Mouse (Mus musculus): ENCODE results near the gene Tmem138. TPM values are rescaled to one million over a fixed set of nuclear protein-coding genes. Genes with fewer than 3 reads are reported as not detected.

The Tmem138 gene
- total RNA-seq, 2 experiments from 2014 or later, result 12.6 to 13.9 TPM

Other genes starting within 250 kb of the Tmem138 start
- gene Syt7, start 188.3 kb downstream of the Tmem138 start, total RNA-seq (2021), result 100 to 1,000 TPM; 258 to 328 TPM
- 10 to 100 TPM; 76.2 to 78.9 TPM for gene Lrrc10b, start 119.9 kb downstream of the Tmem138 start, total RNA-seq (2021)
- 1 to 10 TPM; 1.7 to 3.4 TPM for gene Ppp1r32, start 94.4 kb downstream of the Tmem138 start, total RNA-seq (2021)
- gene Cpsf7, start 52.1 kb downstream of the Tmem138 start, total RNA-seq (2021), result 10 to 100 TPM; 65.9 to 72.2 TPM
- gene Sdhaf2, start 51.2 kb downstream of the Tmem138 start, total RNA-seq (2021), result 10 to 100 TPM; 52.4 to 60.0 TPM
- gene Tmem216, start 21.1 kb downstream of the Tmem138 start, total RNA-seq (2021), result 10 to 100 TPM; 11.1 to 11.2 TPM
- 10 to 100 TPM; 10.9 to 13.1 TPM for gene Cyb561a3, start 190 bp downstream of the Tmem138 start, total RNA-seq (2021)
- gene Ddb1, start 28.0 kb upstream of the Tmem138 start, total RNA-seq (2021), result 100 to 1,000 TPM; 196 to 211 TPM
- 10 to 100 TPM; 18.5 to 21.8 TPM for gene Tkfc, start 28.3 kb upstream of the Tmem138 start, total RNA-seq (2021)
- under 1 TPM; 0.14 to 0.22 TPM for gene Vwce, start 56.9 kb upstream of the Tmem138 start, total RNA-seq (2021)
- not detected for gene Pga5, start 100.7 kb upstream of the Tmem138 start, total RNA-seq (2021)
- gene Vps37c, start 111.4 kb upstream of the Tmem138 start, total RNA-seq (2021), result 10 to 100 TPM; 24.8 to 28.0 TPM
- gene Cd5, start 161.6 kb upstream of the Tmem138 start, total RNA-seq (2021), result under 1 TPM in 1 of 2 experiments, not detected in 1; 0.16 TPM

All from layer of hippocampus, postnatal 25 days (tissue).